Mouse (Mus musculus) CH12F3 (cell line): Measurements from ENCODE around the gene Tcf15.

Experiments used
- in situ Hi-C: fragments of 300-500 bp; cut with MboI; formaldehyde crosslinking; loops from 2 replicates; pipeline ENCODE4 v1.14.3; 2020; ENCODE audit warnings: low sequenced_read_pairs

Gene Tcf15

DNA sequence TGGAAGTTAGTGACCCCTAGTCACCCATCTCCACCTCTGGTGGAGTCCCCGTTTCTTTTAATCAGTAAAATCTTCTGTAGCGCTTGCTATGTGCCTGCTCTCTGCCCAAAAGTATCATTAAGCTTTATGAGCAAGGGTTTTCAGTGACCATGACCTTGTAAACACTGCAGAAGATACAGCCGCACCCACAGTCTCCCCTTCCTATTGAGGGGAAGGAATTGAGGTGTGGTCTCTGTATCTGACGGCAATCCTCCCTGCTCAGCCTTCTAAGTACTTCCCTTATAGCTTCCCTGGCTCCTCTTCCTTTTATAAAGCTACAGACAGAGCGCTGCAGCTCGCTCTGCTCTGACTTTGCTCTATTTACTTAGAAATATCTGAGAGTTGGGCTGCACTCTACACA, 13.1 kb downstream of the Tcf15 start:
- in situ Hi-C loops = no loop called here

DNA sequence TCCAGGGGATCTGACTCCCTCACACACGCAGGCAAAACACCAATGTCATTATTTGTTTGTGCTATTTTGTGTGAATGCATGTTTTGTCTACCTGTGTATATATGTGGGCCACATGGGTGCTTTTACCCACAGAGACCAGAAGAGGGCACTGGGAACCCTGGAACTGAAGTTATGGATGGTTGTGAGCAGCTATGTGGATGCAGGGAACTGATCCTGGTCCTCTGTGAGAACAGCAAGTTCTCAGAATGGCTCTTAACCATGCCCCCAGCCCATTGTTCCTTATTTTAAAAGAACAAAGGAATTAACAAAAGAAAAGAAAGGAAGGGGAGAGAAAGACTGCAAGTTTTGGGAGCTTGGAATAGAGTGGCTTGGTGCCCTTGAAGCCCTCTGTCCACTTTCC, 16.1 kb downstream of the Tcf15 start:
- in situ Hi-C loops = no loop called here

DNA sequence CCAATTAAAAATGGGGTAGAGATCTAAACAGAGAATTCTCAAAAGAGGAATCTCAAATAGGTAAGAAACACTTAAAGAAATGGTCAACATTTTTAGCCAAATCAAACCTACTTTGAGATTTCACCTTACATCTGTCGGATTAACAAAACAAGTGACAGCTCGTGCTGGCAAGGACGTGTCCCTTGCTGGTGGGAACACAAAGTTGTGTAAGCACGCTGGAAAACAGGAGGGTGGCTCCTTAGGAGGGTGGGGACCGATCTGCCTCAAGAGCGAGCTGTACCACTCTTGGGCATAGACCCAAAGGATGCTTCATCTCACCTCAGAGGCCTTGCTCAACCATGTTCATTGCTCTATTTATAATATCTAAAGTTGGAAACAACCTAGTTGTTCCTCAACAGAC, 22.9 kb downstream of the Tcf15 start:
- in situ Hi-C loops = no loop called here

DNA sequence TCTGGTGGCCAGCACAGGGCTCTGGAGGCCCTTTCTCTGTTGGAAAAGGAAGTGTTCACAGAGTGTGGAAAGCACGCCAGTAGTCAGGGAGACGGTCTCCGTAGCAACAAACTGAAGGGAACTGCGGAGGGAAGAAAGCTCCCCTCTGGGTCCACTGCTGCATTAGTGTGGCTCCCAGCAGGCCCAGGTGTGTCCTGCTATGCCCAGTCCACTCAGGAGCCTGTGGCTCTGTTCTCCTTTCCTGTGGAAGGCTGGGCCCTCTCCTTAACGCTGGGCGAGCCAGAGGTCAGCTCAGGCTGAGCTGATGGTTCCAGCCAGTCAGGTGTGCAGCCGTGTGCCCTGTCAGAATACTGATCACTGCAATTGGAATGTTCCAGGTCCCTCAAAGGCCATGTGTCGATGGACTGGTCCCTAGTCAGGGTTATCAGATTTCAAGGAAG, 24.5 kb downstream of the Tcf15 start:
- in situ Hi-C loops = no loop called here

DNA sequence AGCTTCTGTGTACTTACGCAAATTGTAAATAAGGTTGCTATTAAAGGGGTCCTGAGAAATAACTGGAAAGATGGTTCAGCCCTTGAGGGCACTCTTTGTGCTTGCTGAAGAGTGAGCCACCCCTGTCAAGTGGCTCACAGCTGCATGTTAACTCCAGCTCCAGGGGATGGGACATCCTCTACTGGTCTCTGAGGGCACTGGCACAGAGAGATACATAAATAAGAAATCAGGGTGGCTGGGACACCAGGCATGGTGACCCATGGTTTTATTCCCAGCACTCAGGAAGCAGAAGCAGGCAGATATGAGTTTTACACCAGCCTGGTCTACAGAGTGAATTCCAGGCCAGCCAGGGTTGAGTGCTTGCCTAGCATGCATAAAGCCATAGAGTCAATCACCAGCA, 26.0 kb downstream of the Tcf15 start:
- in situ Hi-C loops = no loop called here

DNA sequence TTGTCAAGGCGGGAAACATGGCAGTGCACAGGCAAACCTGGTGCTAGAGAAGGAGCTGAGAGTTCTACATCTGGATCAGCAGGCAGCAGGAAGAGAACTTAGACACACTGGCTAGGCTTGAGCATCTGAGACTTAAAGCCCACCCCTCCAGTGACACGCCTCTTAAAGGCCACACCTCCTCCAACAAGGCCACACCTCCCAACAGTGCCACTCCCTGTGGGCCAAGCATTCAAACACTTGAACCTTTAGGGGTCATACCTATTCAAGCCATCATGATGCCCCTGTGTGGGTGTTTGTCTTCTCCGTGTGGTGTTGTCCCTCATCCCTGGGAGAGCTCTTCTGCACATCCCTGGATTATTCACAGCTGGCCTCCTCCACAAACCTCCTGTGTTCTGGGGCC, 31.5 kb downstream of the Tcf15 start:
- in situ Hi-C loops = no loop called here

DNA sequence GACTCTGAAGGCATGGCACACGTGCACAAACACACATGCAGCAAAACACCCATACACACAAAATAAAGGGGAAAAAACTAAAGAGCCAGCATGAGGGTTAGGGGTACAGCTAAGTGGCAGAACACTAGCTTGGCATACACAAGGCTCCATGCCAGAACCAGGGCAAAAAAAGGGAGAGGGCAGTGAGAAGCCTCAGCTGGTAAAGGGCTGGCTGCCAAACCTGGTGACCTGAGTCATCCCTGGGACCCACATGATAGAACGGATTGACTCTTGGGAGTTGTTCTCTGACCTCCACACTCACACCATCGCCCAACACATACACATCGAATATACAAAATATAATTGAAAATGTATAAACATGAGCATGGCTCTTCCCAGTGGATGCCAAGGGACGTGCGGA, 33.3 kb downstream of the Tcf15 start:
- in situ Hi-C loops = no loop called here

DNA sequence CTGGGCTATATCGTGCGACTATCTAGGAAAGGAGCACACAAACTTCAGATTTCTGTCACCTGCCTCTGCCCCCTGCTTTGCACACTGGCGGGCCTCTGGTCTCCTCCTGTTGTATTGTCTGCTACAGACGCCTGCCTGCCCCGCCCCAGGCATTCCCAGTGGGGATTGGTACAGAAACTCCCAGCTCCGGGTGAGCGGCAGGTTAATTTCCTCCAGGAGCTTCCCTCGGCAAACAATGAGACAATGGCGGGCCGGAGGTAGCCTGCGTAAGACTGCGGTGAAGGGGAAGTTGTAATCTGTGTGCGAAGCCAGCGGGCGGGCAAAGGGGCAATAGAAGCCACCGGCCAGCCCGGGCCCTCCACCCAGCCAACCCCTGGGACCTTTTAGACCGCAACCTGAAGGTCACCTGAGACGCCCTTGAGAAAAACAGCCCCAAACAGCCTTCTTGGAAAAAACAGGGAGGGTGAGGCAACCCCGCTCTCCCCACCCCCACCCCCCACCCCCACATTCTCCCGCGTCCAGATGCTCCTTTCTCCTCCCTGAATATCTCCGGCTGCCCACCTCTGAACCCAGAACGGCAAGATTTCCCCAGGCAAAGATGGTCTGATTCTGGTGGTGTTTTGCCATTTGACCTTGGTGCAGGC, 33.9 kb downstream of the Tcf15 start:
- in situ Hi-C loops = no loop called here

DNA sequence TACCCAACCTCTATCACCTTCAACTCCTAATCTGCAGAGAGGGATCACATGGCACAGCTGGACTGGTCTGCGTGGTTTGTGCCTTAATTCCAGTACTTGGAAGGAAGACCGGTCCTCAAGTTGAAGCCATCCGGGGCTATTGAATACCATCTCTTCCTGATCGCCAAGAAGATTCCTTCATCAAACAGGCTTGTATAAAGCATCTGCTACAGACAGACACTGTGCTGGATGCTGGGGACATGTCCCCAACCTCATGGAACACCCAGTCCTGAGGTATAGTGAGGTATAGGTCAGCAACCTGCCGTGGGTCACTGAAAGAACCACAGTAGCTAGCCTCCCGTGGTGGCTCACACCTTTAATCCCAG, 34.4 kb downstream of the Tcf15 start:
- in situ Hi-C loops = no loop called here

DNA sequence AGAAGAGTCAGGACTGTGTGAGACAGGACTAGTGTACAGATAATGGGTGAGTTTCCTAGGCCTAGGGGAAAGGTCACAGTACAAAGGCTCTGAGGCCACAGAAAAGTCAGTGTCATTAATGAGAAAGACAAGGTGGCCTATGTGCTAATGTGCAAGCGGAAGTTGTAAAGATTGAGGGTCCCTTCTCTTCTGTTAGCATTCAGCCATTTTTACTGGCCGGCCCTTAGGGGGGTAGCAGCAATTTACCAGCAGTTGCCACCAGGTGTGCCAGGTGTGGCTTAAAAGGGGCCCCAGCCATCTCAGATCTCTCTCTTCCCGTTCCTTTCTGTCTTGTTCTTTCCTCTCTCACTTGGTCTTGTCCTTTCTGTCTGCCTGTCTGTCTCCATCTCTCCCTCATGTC, 35.0 kb downstream of the Tcf15 start:
- in situ Hi-C loops = no loop called here

DNA sequence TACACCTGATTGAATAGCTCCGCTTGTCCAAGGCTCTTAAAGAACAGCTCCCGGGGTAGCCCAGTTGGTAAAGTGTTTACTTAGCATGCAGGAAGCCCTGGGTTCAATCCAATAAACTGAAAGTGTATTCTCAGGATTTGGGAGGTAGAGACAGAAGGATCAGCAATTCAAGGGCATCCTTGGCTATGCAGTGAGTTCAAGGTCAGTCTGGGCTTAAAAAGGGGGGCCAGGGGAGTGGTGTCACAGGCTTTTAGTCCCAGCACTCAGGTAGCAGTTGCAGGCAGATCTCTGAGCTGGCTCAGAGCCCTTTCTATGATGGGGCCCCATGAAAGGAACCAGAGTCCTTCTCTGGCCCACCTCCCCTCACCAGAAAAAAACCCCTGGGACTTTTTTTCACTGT, 35.9 kb downstream of the Tcf15 start:
- in situ Hi-C loops = no loop called here

DNA sequence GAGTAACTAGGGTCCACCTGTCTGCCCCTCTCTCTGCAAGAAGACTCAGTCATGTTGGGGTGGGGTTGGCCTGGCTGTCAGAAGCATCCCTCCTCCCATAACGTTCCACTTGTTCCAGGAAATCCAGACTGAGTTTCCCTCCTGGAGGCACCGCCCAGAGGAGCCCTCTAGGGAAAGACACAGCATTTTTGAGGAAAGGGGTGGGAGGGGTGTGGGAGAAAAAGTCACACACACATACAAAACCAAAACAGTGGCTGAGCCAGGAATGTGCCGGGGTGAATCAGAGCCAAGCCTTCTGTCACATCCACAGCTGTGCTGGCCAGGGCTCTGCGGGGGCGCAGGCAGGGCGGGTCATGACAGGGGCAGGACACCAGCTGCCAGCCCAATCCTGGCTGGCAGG, 37.0 kb downstream of the Tcf15 start:
- in situ Hi-C loops = no loop called here

DNA sequence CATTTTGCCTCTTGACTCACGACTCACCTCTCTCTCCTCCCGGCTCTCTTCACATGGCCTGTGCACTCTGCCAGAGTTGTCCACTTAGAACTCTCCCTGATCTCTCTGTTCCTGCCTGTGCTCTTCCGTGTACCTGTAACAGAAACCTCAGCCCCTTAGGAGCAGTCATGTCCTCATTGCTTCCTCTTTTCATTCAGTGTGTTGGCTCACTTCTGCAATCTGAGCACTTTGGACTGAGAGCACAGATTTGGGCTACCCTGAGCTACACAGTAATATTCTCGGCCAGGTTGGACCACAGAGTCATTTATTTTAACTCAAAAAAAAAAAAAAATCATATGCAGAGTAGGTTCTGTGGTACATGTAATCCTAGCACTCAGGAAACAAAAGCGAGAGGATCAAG, 43.8 kb downstream of the Tcf15 start:
- in situ Hi-C loops = no loop called here

DNA sequence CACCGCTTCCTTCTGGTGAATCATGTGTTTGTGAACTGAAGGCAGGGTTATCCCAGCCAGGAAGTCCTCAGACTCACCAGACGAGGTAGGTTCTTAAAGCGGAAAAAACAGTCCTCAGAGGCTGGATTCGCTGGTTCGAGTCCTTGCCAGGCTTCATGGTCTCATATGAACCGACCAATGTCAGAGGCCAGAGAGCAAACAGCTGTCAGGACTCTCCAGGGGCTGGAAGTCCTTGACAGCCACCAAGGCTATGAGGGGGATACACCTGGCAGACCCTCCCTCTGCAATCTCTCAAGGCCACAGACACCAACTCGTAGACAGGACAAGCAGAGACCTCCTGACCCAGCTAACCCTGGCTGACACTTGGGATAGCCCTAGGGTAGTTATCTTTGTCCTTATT, 45.9 kb downstream of the Tcf15 start:
- in situ Hi-C loops = no loop called here

DNA sequence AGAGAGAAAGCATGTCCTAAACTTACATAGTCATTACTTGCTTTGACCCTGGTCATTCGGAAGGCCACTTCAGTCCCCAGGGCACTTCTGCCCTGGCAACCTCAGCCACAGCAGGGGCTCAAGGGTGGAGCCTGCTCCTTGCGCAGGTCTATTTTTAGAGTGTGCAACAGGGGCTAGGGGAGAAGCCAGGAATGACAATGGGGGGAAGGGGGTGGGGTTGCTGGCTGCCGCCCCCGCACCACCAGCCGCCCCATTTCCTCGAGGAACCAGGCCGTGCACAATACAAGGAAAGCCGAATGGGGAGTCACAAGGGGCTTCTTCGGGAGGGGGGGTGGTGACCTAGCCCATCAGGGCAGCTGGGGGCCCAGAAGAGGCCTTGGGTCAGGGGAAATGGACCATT, 46.3 kb downstream of the Tcf15 start:
- in situ Hi-C loops = loop anchor here (5.0 kb wide), 1 partner anchor 152 kb away; no protein-coding TSS in a partner anchor

DNA sequence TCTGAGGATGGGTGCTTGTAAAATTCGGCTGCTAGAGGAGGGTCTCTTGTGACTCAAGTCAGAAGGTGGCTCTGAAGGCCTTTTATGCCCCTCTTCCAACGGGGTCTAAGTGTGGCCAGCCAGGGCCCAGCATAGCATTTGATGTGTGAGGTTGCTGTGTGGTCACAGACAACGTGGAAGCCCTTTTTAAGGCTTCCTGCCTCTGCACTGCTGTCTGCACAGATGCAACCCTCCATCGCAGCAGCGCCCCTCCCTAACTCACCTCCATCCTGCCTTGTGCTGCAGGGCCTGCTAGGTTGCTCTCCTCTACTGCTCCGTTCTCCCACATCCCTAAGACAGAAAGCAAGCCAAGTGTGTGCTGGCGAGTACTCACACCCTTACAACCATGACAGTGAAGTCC, 46.8 kb downstream of the Tcf15 start:
- in situ Hi-C loops = loop anchor here (5.0 kb wide), 1 partner anchor 153 kb away; no protein-coding TSS in a partner anchor

DNA sequence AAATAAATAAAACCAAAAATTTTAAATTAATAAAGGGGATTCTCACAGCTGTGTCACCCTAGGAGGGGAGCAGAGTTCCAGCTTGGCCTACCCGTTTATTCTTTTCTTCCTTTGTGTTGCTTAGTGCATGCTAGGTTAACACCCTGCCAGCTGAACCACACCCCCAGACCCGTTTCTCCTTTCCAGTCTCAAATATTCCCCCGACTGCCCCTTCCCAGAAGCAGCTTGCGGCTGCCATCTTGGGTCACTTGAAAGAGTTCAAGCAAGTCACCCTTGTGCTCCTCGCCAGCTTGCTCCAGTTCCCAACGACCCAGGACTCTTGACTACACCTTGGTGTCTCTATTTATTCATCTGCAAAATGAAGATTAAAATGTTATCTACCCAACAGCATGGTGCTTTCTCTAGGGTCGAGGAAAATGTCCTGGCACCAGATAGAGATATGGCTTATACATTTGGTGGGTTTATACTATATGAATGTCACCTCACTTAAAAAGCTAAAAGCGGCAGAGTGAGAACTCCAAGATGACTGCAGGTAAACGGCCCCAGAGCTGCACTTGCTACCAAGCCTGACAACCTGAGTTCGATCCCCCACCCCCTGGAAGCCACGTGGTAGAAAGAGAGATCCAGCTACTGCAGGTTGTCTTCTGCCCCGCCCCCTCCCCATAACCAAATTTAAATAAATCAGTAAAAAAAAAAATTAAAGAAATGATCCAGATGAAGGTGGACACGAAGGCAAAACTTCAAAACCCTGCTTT, 49.4 kb downstream of the Tcf15 start:
- in situ Hi-C loops = loop anchor here (5.0 kb wide), 1 partner anchor 155 kb away; no protein-coding TSS in a partner anchor

DNA sequence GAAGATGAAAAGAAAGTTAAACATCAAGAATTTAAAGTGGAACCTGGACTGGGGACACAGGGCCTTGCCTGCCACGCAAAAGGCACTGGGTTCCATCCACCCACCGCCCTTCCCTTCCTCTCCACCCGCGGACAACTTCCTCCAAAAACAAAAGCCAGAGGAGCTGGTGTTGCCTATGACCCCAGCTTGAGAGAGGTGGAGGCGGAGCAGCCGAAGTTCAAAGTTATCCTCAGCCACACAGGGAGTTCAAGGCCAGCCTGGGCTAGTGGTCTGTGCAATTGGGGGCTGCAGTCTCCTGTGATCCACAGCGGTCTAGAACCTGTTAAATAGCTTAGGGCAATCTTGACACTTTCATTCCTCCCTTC, 50.0 kb downstream of the Tcf15 start:
- in situ Hi-C loops = loop anchor here (5.0 kb wide), 1 partner anchor 156 kb away; no protein-coding TSS in a partner anchor

DNA sequence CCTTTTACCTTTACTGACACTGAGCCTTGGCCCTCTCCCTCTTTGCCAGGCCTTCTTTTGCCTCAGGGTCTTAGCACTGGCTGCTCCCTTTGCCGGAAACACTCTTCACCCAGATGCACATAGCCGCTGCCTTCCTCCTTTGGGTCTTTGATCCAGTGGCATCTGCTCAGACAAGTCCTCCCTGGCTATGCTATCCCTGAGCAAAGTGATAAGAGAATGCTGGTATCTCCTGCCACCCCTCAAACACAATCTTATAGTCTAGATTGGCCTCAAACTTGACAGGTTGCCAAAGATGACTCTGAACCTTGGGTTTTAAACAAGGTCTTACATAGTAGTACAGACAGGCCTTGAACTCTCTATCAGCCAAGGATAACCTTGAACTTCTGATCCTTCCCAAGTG, 51.2 kb downstream of the Tcf15 start:
- in situ Hi-C loops = loop anchor here (5.0 kb wide), 1 partner anchor 157 kb away; no protein-coding TSS in a partner anchor

DNA sequence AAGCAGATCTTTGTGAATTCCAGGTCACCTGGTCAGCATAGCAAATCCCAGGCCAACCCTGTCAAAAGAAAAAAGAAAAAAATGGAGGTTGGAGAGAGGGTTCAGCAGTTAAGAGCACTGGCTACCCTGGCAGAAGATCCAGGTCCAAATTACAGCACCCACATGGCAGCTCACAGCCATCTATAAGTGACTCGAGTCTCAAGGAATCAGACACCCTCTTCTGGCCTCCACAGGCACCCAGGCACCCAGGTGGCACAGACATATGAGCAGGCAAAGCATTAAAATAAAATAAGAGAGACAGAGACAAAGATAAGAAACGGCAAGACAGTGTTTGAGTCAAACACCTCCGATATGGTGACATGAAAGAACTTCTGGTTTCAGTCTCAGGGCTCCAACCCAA, 53.5 kb downstream of the Tcf15 start:
- in situ Hi-C loops = no loop called here

DNA sequence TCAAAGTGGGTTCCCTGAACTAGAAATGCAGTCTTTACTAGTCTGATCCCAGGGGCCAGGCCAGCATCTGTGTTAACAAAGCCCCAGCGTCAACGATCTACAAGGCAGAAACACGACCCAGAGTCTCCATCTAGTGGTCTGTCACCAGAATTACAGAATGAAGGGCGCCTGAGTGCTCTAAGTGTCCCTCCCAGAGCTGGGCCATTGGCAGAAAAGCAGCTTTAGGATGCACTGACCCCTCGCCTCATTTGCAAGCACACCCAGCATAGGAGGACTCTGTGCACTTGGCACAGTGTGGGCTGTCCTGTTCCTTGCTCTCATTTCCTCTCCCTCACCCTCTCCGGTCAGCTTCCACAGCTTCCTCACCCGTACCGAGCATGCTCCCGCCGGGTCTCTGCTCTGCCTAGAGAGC, 53.9 kb downstream of the Tcf15 start:
- in situ Hi-C loops = no loop called here
